Mouse (Mus musculus) frontal cortex, adult (tissue): ENCODE results near the gene Nkd2.

ENCODE experiments used
- ATAC-seq: cut with Nextera tagmentation; 2 replicates; pipeline ENCODE4 v1.9.2; 2017; ENCODE audit warnings: mild to moderate bottlenecking, moderate library complexity, mixed read lengths; ENCODE audit not compliant: low TSS enrichment

The Nkd2 gene

DNA sequence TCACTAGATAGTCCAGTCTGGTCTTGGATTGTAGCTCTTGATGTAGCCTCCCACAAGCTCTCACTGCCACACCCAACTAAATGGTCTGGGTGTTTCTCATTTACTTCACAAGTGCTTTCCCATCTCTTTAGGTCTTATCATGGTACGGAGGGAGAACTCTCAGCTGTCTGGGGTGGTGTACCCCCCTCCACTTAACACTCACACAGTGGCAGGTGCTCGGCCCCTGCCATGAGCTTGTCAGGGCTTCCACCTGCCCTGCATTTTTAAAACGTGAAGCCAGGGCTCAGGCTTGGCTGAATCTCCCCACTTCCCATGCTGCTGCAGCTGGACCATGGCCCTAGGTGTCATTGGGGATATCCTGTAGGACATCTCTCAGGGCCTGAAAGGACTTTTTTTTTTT, 28.5 kb downstream of the Nkd2 start:
- ATAC-seq = no peak

GRCm38 (mm10) chr13:73816338-73816737, 31.1 kb downstream of the Nkd2 start:
- ATAC-seq = no peak

- no peak for ATAC-seq
Observed at GRCm38 (mm10) chr13:73814181-73814580, 33.2 kb downstream of the Nkd2 start.

GRCm38 (mm10) chr13:73812936-73813335, 34.5 kb downstream of the Nkd2 start:
- no peak for ATAC-seq

DNA sequence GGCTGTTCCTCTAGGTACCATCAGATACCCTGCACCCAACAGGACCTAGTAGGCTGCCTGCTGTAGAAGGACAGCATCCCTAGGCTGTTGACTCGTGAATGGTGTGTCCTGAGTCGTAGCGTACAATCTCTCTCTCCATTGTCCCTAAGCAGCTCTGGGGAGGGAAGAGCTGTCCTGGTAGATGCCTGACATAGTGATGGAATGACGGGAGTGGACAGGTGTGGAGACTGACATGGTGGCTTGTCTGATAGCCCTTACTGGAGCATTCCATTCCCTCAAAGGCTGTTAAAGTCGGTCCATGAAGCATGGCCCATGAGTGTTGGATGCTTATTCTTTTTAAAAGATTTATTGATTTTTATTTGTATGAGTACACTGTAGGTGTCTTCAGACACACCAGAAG, 42.5 kb downstream of the Nkd2 start:
- ATAC-seq = no peak

DNA sequence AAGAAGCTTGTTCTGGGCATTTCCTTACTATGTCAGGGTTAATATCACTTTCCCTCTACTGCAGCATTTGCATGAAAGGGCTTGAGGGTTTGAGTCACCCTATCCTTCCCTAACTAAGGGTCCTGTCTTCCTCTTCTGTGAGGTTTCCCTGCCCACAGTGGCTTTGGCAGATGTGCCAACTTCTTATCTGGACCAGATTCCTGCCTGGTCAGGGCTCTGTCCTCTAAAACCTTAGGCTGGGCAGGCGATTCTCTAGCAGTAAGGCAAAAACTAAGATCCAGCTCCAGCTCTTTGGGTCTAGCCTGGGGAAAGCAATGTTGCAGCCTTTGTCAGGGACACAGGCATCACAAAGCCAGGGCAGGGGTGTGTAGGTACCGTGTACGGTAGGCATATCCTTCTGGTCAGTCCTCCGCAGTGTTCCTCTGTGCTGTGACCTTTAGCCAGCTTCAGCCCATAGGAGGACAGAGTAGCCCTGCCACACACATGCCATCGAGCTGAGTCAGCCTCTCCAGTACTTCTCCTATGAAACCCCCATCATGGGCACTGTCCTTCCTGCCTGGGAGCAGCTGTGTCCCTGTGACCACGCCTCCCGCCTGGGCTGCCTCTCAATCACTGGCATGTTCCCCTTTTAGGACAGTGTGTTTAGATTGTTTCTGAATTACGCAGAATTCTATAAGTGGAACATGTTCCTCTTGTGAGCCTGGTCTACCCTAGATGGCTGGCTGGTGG, 43.8 kb downstream of the Nkd2 start:
- ATAC-seq = no peak; the same call in 1 of the 2 replicates

- peak; percentile 64; the same call in 1 of the 2 replicates for ATAC-seq
Observed at GRCm38 (mm10) chr13:73799110-73799509, 48.3 kb downstream of the Nkd2 start.

DNA sequence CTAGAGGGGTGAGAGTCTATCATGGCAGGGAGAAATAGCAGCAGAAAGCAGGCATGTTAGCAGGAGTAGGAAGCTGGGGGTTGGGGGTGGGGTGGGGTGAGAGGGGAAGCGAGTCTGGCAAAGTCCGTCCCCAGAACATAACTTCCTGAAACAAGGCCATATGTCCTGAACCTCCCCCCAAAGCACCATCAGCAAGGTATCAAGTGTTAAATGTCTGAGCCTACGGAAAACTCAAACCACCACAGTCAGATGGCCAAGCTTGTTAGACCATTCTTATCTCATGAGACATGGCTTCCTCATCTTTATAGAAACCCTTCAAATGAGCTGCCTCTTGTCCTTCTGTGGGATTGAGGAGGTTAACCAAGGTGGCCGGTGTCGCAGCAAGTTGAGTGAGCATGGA, 54.3 kb downstream of the Nkd2 start:
- ATAC-seq = no peak

DNA sequence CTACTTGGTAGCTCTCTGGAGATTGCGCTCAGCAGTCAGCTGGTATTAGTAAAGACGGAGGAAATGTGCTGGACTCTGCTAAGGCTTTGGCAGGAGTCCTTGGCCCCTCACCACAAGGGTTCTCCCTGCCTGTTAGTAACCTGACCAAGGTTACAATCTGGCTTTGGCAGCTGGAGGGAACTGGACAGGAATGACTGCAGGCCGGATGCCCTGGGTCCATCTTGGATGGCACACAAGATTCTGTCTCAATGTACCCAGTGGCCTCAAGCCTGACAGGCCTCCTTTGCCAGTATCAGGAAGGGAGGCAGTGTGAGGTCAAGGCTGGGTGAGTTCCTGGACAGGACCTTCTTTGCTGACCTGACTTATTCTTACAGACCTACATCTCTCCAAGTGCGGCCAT, 55.3 kb downstream of the Nkd2 start:
- ATAC-seq = no peak

- no peak for ATAC-seq
Observed at GRCm38 (mm10) chr13:73782486-73782885, 64.9 kb downstream of the Nkd2 start.

DNA sequence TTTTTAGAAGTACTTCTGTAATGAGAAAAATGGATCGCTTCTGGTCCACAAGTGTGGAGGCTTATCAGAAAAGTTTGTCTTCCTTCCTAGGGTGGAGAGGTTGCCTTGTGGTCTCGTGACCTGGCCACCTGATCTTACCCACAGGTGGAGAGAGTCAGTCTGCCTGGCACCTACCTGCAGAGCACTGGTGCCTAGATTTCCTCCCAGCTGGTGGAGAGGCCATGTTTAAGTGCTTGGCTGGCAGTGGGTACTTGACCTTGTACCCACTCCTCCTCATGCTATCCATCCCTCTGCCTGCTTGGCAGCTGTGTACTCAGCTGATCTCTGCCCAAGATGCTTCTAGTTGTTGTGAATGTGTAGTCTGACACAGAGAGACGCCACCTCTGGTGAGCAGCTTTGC, 69.9 kb downstream of the Nkd2 start:
- ATAC-seq = no peak

DNA sequence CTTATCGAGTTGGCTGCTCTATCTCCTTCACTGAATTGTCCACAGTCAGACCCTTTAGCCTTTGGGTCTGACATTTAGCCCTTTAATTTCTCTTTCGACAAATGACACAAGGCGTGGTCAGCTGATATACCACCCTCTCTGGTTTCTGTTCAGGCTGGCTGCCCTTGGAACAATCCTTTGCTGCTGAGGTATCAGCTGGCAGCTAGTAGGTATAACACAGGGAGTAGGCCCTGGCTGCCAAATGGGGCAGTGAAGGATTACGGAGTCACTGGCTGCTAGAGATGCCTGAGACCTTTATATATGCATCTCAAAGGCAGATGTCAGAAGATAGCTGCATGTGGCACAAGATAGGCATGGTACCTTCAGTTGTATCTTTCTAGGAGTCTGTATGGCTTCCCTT, 71.6 kb downstream of the Nkd2 start:
- ATAC-seq = no peak

DNA sequence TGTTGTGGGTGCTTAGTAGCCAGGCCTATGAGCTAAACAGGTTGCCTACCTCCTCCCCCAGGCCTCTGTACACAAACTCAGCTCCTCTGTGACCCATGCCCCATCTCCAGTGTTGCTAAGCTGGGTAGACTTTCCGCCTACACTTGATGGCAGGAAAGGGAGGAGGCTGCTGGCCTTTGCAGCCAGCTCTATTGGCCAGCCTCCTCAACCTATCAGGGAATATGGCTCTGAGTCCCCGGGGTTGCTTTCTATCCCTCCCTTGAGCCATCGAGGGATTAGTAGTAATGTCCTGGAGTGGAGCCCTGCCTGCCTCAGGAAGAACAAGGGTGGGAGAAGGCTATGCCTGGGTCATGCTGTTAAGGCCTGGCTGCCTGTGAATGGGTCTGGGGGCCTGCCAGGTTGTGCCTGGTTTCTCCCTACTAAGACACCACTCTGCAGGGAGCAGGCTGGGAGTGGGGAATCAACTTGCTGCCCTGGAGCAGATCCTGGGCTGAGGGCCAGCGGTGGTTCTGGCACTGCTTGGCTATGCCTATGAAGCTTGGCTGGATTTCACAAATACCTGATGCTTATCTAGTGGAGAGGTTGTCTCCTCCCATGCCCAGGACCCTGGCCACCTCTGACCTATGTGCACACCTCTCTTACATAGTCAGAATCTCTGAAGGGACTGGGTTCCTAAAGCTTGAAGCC, 73.8 kb downstream of the Nkd2 start:
- no peak for ATAC-seq

GRCm38 (mm10) chr13:73772655-73773054, 74.8 kb downstream of the Nkd2 start:
- no peak for ATAC-seq

DNA sequence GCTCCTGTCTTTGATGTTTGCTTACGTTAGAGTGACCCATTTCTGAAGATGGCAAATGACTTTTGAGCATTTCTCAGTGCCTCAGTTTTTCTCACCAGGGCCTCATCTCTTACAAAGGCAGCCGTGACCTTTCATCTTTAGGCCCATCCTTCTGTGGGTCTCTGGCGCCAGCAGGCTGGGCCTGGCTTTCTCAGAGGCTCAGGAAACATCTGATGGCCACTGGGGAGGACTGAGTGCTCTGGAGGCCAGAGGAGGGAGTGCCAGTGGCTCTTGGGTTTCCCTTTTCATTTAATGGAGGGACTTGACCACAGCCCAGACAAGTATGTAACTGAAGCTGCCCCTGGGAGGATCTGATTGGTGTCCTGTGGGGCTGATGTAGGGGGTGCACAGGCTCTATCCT, 76.3 kb downstream of the Nkd2 start:
- no peak for ATAC-seq

DNA sequence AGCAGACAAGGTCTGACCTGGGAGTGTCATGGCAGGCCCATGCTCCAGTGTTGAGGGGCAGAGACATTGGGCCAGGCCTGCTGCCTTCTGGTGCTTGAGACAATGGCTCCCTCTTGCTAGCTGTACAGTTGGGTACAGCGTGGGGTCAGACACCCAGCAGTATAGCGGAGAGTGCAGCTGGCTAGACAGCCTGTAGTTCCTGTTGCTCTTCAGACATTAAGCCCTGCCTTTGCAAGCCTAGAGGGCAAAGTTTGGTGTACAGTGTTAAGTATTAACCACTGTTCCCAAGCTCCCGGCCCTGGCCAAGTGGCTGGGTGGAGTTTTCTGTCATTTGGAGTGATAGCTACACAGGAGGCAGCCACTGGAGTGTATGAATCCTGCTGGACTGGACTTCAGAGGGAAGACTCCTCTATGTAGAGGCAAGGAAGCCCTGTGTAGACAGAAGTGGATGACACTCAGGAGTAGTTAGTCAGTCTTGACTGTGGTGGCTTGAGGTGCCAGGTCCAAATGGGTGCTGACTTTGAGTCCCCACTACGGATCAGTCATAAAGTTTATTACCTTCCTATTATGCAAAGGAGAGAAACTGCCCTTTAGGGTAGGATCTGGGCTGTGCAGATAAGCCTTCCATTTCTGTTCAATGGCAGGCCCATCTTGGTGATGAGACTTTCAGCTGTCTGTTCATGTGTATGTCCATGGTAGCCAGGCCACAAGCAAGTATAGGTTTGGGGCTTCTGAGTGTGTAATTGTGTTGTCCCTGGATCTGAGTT, 77.3 kb downstream of the Nkd2 start:
- ATAC-seq = no peak
